Mouse (Mus musculus): ENCODE measurements around the gene Vhl. TPM values are rescaled to one million over a fixed set of nuclear protein-coding genes. Genes with fewer than 3 reads are reported as not detected.

Gene Vhl
- polyA plus RNA-seq, 1 experiment from 2014 or later: 64.4 TPM

- no peaks in the 10 kb centered on the region for H3K4me1 ChIP-seq (replicated peaks; ENCODE audit: control insufficient read depth, insufficient read depth, low read length)
- no peak overlapping the region for H3K9ac ChIP-seq (ENCODE audit: low read length)
- no peak overlapping the region for H3K4me3 ChIP-seq (ENCODE audit: low read depth, low read length)
- no peak for DNase-seq (ENCODE audit: low spot score)
- H3K27ac ChIP-seq (ENCODE audit: low read depth, low read length): no peak overlapping the region
- WGBS: 72% methylated on average over 3 of the region's 3 CpGs
- no peak overlapping the region for H3K4me2 ChIP-seq (ENCODE audit: low read depth, low read length, severe bottlenecking)
- no peak for ATAC-seq (replicated peaks; ENCODE audit: low FRiP score)
- no peaks in the 10 kb centered on the region for H3K9me3 ChIP-seq (ENCODE audit: control insufficient read depth, low read length)
- no peaks in the 10 kb centered on the region for H3K36me3 ChIP-seq (ENCODE audit: control insufficient read depth, insufficient read depth, low read length)
- no peaks in the 10 kb centered on the region for H3K27me3 ChIP-seq (ENCODE audit: control insufficient read depth, insufficient read depth, low read length)
Measured at GRCm38 (mm10) chr6:113651626-113652025, 27.9 kb downstream of the Vhl start.

DNA sequence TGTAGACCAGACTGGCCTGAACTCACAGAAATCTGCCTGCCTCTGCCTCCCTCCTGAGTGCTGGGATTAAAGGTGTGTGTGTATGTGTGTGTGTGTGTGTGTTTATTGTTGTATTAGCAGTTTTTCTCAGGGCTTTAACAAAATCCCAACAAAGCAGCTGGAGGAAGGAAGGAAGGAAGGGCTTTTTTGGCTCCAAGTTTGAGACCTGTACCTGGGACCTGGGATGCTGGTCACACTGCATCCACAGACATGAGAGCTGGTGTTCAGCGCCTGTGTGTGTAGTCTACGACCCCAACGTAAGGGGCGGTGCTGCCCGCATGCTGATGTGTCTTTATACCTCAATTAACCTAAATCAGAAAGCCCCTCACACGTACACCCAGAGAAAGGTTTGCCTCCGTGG lies 29.8 kb downstream of the Vhl start:
- H3K9me3 ChIP-seq (ENCODE audit: control insufficient read depth, low read length): no peaks in the 10 kb centered on the region
- H3K9ac ChIP-seq (ENCODE audit: low read length): no peak overlapping the region
- no peak overlapping the region for H3K27ac ChIP-seq (ENCODE audit: low read depth, low read length)
- no peaks in the 10 kb centered on the region for H3K4me1 ChIP-seq (replicated peaks; ENCODE audit: control insufficient read depth, insufficient read depth, low read length)
- DNase-seq (ENCODE audit: low spot score) (no peak), ATAC-seq (replicated peaks; ENCODE audit: low FRiP score) (no peak)
- H3K4me3 ChIP-seq (ENCODE audit: low read depth, low read length): no peak overlapping the region
- H3K4me2 ChIP-seq (ENCODE audit: low read depth, low read length, severe bottlenecking): no peak overlapping the region
- no peaks in the 10 kb centered on the region for H3K27me3 ChIP-seq (ENCODE audit: control insufficient read depth, insufficient read depth, low read length)
- 96% methylated on average over 7 of the region's 7 CpGs for WGBS
- no peaks in the 10 kb centered on the region for H3K36me3 ChIP-seq (ENCODE audit: control insufficient read depth, insufficient read depth, low read length)

DNA sequence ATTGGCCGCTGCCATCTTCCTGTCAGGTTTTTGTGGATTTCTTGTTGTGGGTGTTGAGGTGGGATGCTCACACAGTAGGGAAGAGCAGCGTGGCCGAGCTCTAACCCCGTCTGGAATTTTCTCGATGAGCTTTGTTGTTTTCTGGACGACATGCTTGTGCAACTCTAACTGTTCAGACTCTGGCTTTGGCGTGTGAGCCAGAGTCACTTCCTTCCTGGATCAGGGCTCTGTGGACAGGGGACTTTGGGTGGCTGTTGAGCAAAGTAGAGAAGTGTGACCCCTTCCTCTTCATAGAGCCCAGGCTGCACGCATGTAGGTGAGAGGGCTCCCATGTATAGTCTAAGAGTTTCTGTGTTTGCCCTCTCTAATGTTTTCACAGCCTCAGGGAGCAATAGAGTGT lies 30.3 kb downstream of the Vhl start:
- no peak overlapping the region for H3K9ac ChIP-seq (ENCODE audit: low read length)
- WGBS: 83% methylated on average over 8 of the region's 8 CpGs
- no peak for ATAC-seq (replicated peaks; ENCODE audit: low FRiP score)

GRCm38 (mm10) chr6:113654753-113655397 lies 31.1 kb downstream of the Vhl start:
- ATAC-seq (replicated peaks; ENCODE audit: low FRiP score) (no peak), DNase-seq (ENCODE audit: low spot score) (no peak)
- no peaks in the 10 kb centered on the region for H3K27me3 ChIP-seq (ENCODE audit: control insufficient read depth, insufficient read depth, low read length)
- no peaks in the 10 kb centered on the region for H3K9me3 ChIP-seq (ENCODE audit: control insufficient read depth, low read length)
- WGBS: 83% methylated on average over 16 of the region's 16 CpGs
- H3K4me2 ChIP-seq (ENCODE audit: low read depth, low read length, severe bottlenecking): no peak overlapping the region
- no peaks in the 10 kb centered on the region for H3K4me1 ChIP-seq (replicated peaks; ENCODE audit: control insufficient read depth, insufficient read depth, low read length)
- no peaks in the 10 kb centered on the region for H3K36me3 ChIP-seq (ENCODE audit: control insufficient read depth, insufficient read depth, low read length)
- no peak overlapping the region for H3K9ac ChIP-seq (ENCODE audit: low read length)
- no peak overlapping the region for H3K27ac ChIP-seq (ENCODE audit: low read depth, low read length)
- H3K4me3 ChIP-seq (ENCODE audit: low read depth, low read length): no peak overlapping the region

More for the DNA sequence above, 30.3 kb downstream of the Vhl start:
- Histone ChIP-seq H3K4me2 (ENCODE audit: low read depth, low read length, severe bottlenecking) (no peak overlapping the region), H3K27ac (ENCODE audit: low read depth, low read length) (no peak overlapping the region), H3K4me1 (replicated peaks; ENCODE audit: control insufficient read depth, insufficient read depth, low read length) (no peaks in the 10 kb centered on the region), H3K36me3 (ENCODE audit: control insufficient read depth, insufficient read depth, low read length) (no peaks in the 10 kb centered on the region), H3K27me3 (ENCODE audit: control insufficient read depth, insufficient read depth, low read length) (no peaks in the 10 kb centered on the region), H3K9me3 (ENCODE audit: control insufficient read depth, low read length) (no peaks in the 10 kb centered on the region), H3K4me3 (ENCODE audit: low read depth, low read length) (no peak overlapping the region)
- no peak for DNase-seq (ENCODE audit: low spot score)

DNA sequence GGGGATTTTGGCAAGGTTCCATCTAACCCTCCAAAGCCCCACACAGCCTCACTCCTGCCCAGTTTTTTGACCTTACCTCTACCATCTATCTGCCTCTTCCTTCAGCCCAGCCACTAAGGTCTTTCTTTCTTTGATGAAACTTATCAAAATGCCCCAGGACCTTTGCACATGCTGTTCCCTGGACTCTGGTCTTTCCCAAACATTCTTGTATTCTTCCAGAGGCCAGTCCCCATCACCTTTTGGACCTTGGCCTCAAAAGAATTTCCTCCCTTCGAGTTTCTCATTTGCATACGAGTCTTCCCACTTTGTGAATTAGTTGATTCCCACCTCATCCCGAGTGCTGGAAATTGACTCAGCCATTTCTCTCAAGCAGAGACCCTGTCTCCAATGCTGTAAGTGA lies 31.7 kb downstream of the Vhl start:
- WGBS: 88% methylated on average over 3 of the region's 3 CpGs
- Histone ChIP-seq H3K27ac (ENCODE audit: low read depth, low read length) (no peak overlapping the region), H3K27me3 (ENCODE audit: control insufficient read depth, insufficient read depth, low read length) (no peaks in the 10 kb centered on the region), H3K36me3 (ENCODE audit: control insufficient read depth, insufficient read depth, low read length) (no peaks in the 10 kb centered on the region), H3K9me3 (ENCODE audit: control insufficient read depth, low read length) (no peaks in the 10 kb centered on the region), H3K4me1 (replicated peaks; ENCODE audit: control insufficient read depth, insufficient read depth, low read length) (no peaks in the 10 kb centered on the region), H3K4me2 (ENCODE audit: low read depth, low read length, severe bottlenecking) (no peak overlapping the region), H3K4me3 (ENCODE audit: low read depth, low read length) (no peak overlapping the region), H3K9ac (ENCODE audit: low read length) (no peak overlapping the region)
- DNase-seq (ENCODE audit: low spot score) (no peak), ATAC-seq (replicated peaks; ENCODE audit: low FRiP score) (no peak)

DNA sequence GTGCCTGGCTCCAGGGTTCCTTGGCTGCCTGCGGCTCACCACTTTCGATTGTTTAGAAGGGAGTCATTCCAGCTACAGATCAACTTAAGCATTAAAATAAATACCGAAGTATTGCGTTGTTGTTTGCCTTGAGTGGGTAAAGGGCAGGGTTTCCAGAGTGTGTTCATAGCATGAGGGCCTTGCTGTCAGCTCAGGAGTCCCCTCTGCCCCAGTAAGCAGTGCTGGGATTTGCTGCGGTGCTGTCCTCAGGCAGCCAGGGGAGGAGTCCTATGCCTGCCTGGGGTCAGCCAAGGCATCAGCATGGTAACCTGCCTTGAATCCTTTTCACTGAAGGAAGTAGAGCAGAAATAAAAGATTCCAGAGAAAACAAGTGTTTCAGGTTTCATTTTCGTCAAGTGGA lies 33.1 kb downstream of the Vhl start:
- H3K4me1 ChIP-seq (replicated peaks; ENCODE audit: control insufficient read depth, insufficient read depth, low read length): no peaks in the 10 kb centered on the region
- no peak overlapping the region for H3K9ac ChIP-seq (ENCODE audit: low read length)
- H3K36me3 ChIP-seq (ENCODE audit: control insufficient read depth, insufficient read depth, low read length): no peaks in the 10 kb centered on the region
- H3K4me3 ChIP-seq (ENCODE audit: low read depth, low read length): no peak overlapping the region
- 83% methylated on average over 6 of the region's 6 CpGs for WGBS
- DNase-seq (ENCODE audit: low spot score) (no peak), ATAC-seq (replicated peaks; ENCODE audit: low FRiP score) (no peak)
- no peak overlapping the region for H3K4me2 ChIP-seq (ENCODE audit: low read depth, low read length, severe bottlenecking)
- no peaks in the 10 kb centered on the region for H3K9me3 ChIP-seq (ENCODE audit: control insufficient read depth, low read length)
- no peaks in the 10 kb centered on the region for H3K27me3 ChIP-seq (ENCODE audit: control insufficient read depth, insufficient read depth, low read length)
- H3K27ac ChIP-seq (ENCODE audit: low read depth, low read length): no peak overlapping the region

GRCm38 (mm10) chr6:113658226-113658625 lies 34.5 kb downstream of the Vhl start:
- Histone ChIP-seq H3K4me2 (ENCODE audit: low read depth, low read length, severe bottlenecking) (no peak overlapping the region), H3K27ac (ENCODE audit: low read depth, low read length) (no peak overlapping the region), H3K9ac (ENCODE audit: low read length) (no peak overlapping the region), H3K9me3 (ENCODE audit: control insufficient read depth, low read length) (no peaks in the 10 kb centered on the region), H3K4me1 (replicated peaks; ENCODE audit: control insufficient read depth, insufficient read depth, low read length) (no peaks in the 10 kb centered on the region), H3K36me3 (ENCODE audit: control insufficient read depth, insufficient read depth, low read length) (no peaks in the 10 kb centered on the region), H3K27me3 (ENCODE audit: control insufficient read depth, insufficient read depth, low read length) (no peaks in the 10 kb centered on the region), H3K4me3 (ENCODE audit: low read depth, low read length) (no peak overlapping the region)
- 64% methylated on average over 3 of the region's 3 CpGs for WGBS
- no peak for ATAC-seq (replicated peaks; ENCODE audit: low FRiP score)
- DNase-seq (ENCODE audit: low spot score): no peak

GRCm38 (mm10) chr6:113659648-113660491 lies 36.1 kb downstream of the Vhl start:
- WGBS: 83% methylated on average over 8 of the region's 8 CpGs

More at GRCm38 (mm10) chr6:113659648-113660491, 36.1 kb downstream of the Vhl start:
- no peaks in the 10 kb centered on the region for H3K4me1 ChIP-seq (replicated peaks; ENCODE audit: control insufficient read depth, insufficient read depth, low read length)
- no peak overlapping the region for H3K4me2 ChIP-seq (ENCODE audit: low read depth, low read length, severe bottlenecking)
- H3K36me3 ChIP-seq (ENCODE audit: control insufficient read depth, insufficient read depth, low read length): no peaks in the 10 kb centered on the region
- H3K9ac ChIP-seq (ENCODE audit: low read length): no peak overlapping the region
- no peak overlapping the region for H3K27ac ChIP-seq (ENCODE audit: low read depth, low read length)
- DNase-seq (ENCODE audit: low spot score) (no peak), ATAC-seq (replicated peaks; ENCODE audit: low FRiP score) (no peak)
- no peaks in the 10 kb centered on the region for H3K27me3 ChIP-seq (ENCODE audit: control insufficient read depth, insufficient read depth, low read length)
- H3K4me3 ChIP-seq (ENCODE audit: low read depth, low read length): no peak overlapping the region
- H3K9me3 ChIP-seq (ENCODE audit: control insufficient read depth, low read length): no peaks in the 10 kb centered on the region
